Mouse (Mus musculus) ovary, postnatal 14 days (tissue): ENCODE measurements around the gene Stard13.

Experiments
- DNase-seq: peaks from one replicate; pipeline ENCODE4 v3.0.0; 2022; ENCODE audit warnings: low spot score

Stard13 gene

GRCm38 (mm10) chr5:151233400-151234031, at the start of gene Stard13:
TSS of gene Stard13 (minus strand) at chr5:151233836.
- peak; percentile 22 for DNase-seq

- DNase-seq = no peak
Measured at GRCm38 (mm10) chr5:151279531-151279930, 45.9 kb upstream of the Stard13 start.

GRCm38 (mm10) chr5:151277927-151278326, 44.3 kb upstream of the Stard13 start:
- DNase-seq = no peak

GRCm38 (mm10) chr5:151275986-151276385, 42.4 kb upstream of the Stard13 start:
- no peak for DNase-seq

- DNase-seq = no peak
Measured at GRCm38 (mm10) chr5:151274265-151274664, 40.6 kb upstream of the Stard13 start.

- DNase-seq = no peak
Measured at GRCm38 (mm10) chr5:151270815-151271214, 37.2 kb upstream of the Stard13 start.

- no peak for DNase-seq
Measured at GRCm38 (mm10) chr5:151266896-151267634, 33.4 kb upstream of the Stard13 start.

GRCm38 (mm10) chr5:151261558-151261957, 27.9 kb upstream of the Stard13 start:
- DNase-seq = no peak

- no peak for DNase-seq
Measured at GRCm38 (mm10) chr5:151252213-151252612, 18.6 kb upstream of the Stard13 start.

- DNase-seq = no peak
Measured at GRCm38 (mm10) chr5:151251656-151252055, 18.0 kb upstream of the Stard13 start.

GRCm38 (mm10) chr5:151248671-151249620, 15.3 kb upstream of the Stard13 start:
- DNase-seq = no peak

- DNase-seq = no peak
Measured at GRCm38 (mm10) chr5:151248084-151248483, 14.4 kb upstream of the Stard13 start.

- DNase-seq = no peak
Measured at GRCm38 (mm10) chr5:151247115-151247875, 13.7 kb upstream of the Stard13 start.

GRCm38 (mm10) chr5:151246287-151246686, 12.7 kb upstream of the Stard13 start:
- no peak for DNase-seq

- no peak for DNase-seq
Measured at GRCm38 (mm10) chr5:151245571-151245970, 11.9 kb upstream of the Stard13 start.

GRCm38 (mm10) chr5:151238730-151239129, 5.1 kb upstream of the Stard13 start:
- DNase-seq = no peak

GRCm38 (mm10) chr5:151236411-151236810, 2.8 kb upstream of the Stard13 start:
- no peak for DNase-seq

GRCm38 (mm10) chr5:151232576-151233299, 898 bp downstream of the Stard13 start:
- DNase-seq = no peak

- no peak for DNase-seq
Measured at GRCm38 (mm10) chr5:151231861-151232260, 1.8 kb downstream of the Stard13 start.

GRCm38 (mm10) chr5:151231411-151231810, 2.2 kb downstream of the Stard13 start:
- DNase-seq = no peak

GRCm38 (mm10) chr5:151230427-151230826, 3.2 kb downstream of the Stard13 start:
- no peak for DNase-seq
